Mouse (Mus musculus): Measurements from ENCODE around the gene Txndc9. TPM values are rescaled to one million over a fixed set of nuclear protein-coding genes. Genes with fewer than 3 reads are reported as not detected.

Gene Txndc9
- polyA plus RNA-seq, 1 experiment = 9.6 TPM

DNA sequence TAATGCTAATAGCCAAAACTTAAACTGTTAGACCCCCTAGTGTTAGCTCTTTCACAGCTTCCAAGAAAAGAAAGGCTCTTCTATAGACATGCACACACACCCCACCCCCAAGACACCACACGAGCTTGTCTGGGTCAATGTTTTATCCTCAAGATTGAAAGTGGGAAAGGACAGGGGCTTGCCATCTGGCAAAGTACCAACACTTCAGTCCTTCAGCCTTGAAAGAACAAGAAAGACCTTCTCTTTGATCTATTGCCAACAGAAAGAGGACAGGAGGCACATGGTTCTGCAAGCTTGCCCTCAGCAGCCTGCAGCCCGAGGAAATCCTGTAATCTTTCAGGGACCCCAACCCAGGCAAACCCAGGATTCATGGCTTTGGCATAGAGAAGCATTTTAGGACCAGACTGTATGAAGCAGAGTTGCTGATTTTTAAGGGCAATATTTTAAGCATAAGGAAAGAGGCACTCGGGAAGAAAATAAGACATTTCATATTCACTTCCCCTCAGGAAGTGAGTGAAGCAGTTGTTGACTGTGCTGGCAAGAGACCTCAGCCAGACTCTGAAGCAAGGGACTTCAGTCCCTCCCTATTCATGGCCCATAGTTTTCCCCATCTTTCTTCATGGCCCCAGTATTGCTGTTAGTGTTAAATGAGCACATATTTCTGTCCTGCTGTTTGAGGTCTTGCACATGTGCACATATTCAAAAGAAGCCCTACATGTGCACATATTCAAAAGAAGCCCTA, 40.8 kb downstream of the Txndc9 start:
- TF ChIP-seq POLR2A (IDR thresholded peaks at IDR 0.05; ENCODE audit: borderline replicate concordance, extremely low read depth, low read depth, low read length) (no peak), CTCF (IDR thresholded peaks at IDR 0.05; ENCODE audit: insufficient read depth, low read length) (no peak)
- 3% methylated on average over 3 of the region's 3 CpGs for WGBS
- no peak for DNase-seq
- no peak overlapping the region for H3K4me3 ChIP-seq (replicated peaks; ENCODE audit: extremely low read depth, low read depth, low read length)
- H3K4me1 ChIP-seq (ENCODE audit: control insufficient read depth, insufficient read depth, low read length) = peaks cover 3% of the 10 kb centered on the region; the same call in 1 of the 2 replicates

DNA sequence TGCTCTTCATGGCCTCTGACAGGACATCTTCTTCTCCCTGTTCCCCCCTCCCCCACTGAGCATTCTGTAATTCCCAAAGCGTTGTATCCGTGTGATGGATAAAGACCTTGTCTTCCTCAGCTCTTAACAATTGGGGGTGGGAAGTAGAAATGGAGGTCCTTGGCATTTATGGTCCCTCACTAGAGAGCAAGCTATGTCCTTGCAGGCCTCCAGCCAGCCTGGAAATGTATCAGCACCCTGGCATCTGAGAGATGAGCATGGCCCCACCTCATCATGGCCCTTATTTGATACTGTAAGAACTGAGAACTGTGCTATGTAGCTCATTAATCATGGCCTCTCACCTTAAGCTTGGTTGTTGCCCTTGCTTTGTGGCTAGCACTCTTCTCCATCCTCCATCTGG, 42.4 kb downstream of the Txndc9 start:
- 88% methylated on average over 2 of the region's 2 CpGs for WGBS
- DNase-seq = no peak
- Histone ChIP-seq H3K4me3 (replicated peaks; ENCODE audit: extremely low read depth, low read depth, low read length) (no peak overlapping the region), H3K4me1 (ENCODE audit: control insufficient read depth, insufficient read depth, low read length) (peaks cover 3% of the 10 kb centered on the region; the same call in 1 of the 2 replicates)
- TF ChIP-seq CTCF (IDR thresholded peaks at IDR 0.05; ENCODE audit: insufficient read depth, low read length) (no peak), POLR2A (IDR thresholded peaks at IDR 0.05; ENCODE audit: borderline replicate concordance, extremely low read depth, low read depth, low read length) (no peak)

DNA sequence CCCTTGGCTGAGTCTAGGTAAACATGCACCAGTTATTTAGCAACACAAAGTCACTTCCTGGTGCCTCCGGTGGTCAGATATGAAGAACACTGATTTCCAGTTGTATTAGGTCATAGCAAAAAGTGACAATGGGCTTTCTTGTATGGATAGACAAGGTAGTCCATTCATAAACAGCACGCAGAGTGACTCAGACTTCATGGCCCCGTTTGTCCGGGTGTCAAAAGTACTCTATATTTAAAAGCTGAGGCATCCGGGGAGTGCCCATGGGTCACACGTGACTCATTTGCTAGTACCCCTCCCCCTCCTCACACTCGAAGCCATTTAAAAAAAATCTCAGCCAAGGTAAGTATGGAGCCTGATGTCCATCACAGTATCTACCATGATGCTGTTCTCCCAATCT, 42.9 kb downstream of the Txndc9 start:
- Histone ChIP-seq H3K4me1 (ENCODE audit: control insufficient read depth, insufficient read depth, low read length) (peaks cover 3% of the 10 kb centered on the region; the same call in 1 of the 2 replicates), H3K4me3 (replicated peaks; ENCODE audit: extremely low read depth, low read depth, low read length) (no peak overlapping the region)
- no peak for DNase-seq
- TF ChIP-seq POLR2A (IDR thresholded peaks at IDR 0.05; ENCODE audit: borderline replicate concordance, extremely low read depth, low read depth, low read length) = no peak
- TF ChIP-seq CTCF (IDR thresholded peaks at IDR 0.05; ENCODE audit: insufficient read depth, low read length) = no peak
- 37% methylated on average over 7 of the region's 7 CpGs for WGBS

GRCm38 (mm10) chr1:37948906-37949305, 48.8 kb downstream of the Txndc9 start:
- no peak for DNase-seq
- no peaks in the 10 kb centered on the region for H3K4me1 ChIP-seq (ENCODE audit: control insufficient read depth, insufficient read depth, low read length)
- 64% methylated on average over 2 of the region's 2 CpGs for WGBS
- no peak for TF ChIP-seq CTCF (IDR thresholded peaks at IDR 0.05; ENCODE audit: insufficient read depth, low read length)
- no peak for TF ChIP-seq POLR2A (IDR thresholded peaks at IDR 0.05; ENCODE audit: borderline replicate concordance, extremely low read depth, low read depth, low read length)
- no peak overlapping the region for H3K4me3 ChIP-seq (replicated peaks; ENCODE audit: extremely low read depth, low read depth, low read length)

Other genes starting within 250 kb of the Txndc9 start
- gene Tsga10, start 131.5 kb downstream of the Txndc9 start, polyA plus RNA-seq (2012; rRNA removed) = 0.70 and 1.8 TPM in 2 replicates
- gene Lipt1, start 126.2 kb downstream of the Txndc9 start, polyA plus RNA-seq (2012; rRNA removed) = 0.77 and 1.2 TPM in 2 replicates
- 4.0 and 7.2 TPM in 2 replicates for gene Mitd1, start 107.5 kb downstream of the Txndc9 start, polyA plus RNA-seq (2012; rRNA removed)
- gene Mrpl30, start 107.4 kb downstream of the Txndc9 start, polyA plus RNA-seq (2012; rRNA removed) = 19.2 and 25.7 TPM in 2 replicates
- gene Lyg2, start 81.4 kb downstream of the Txndc9 start, polyA plus RNA-seq (2012; rRNA removed) = not detected in 2 replicates
- gene Lyg1, start 40.1 kb downstream of the Txndc9 start, polyA plus RNA-seq (2012; rRNA removed) = 7.4 TPM in 1 of 2 replicates, not detected in the other
- 4.3 and 6.9 TPM in 2 replicates for gene Eif5b, start 117 bp upstream of the Txndc9 start, polyA plus RNA-seq (2012; rRNA removed)
- 5.9 and 6.0 TPM in 2 replicates for gene Rev1, start 131.9 kb upstream of the Txndc9 start, polyA plus RNA-seq (2012; rRNA removed)